Comparison of ENCODE assay signal across 8 mouse cellular contexts in the genomic region with DNA sequence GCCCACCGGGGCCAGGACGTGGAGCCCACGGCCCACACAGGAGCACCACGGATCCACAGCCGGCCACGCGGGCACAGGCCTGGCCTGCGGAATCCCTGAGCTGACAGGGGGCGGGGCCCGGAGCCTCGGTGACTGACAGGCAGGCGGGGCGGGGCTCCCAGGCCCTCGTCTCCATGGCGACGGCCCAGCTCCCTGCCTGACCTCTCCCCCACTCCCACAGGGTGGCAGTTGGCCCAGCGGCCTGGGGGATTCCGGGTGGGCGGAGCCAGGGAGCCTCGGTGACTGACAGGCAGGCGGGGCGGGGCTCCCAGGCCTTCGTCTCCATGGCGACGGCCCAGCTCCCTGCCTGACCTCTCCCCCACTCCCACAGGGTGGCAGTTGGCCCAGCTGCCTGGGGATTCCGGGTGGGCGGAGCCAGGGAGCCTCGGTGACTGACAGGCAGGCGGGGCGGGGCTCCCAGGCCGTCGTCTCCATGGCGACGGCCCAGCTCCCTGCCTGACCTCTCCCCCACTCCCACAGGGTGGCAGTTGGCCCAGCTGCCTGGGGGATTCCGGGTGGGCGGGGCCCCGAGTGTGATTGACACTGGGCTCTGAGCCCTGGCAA. TPM values are rescaled to one million over a fixed set of nuclear protein-coding genes. Genes with fewer than 3 reads are reported as not detected.
DNase-seq lines count a peak whose midpoint lies in the region; ATAC-seq and TF ChIP-seq lines count a peak whose summit lies in the region.
"Not testable (repeated sequence)": the region's sequence is repeated elsewhere in the genome, so short reads cannot be mapped to it uniquely, and the experiment has no call there.

No protein-coding gene starts in this region.

- H3K9me3 ChIP-seq in embryonic facial prominence, embryonic 13.5 days; limb, embryonic 12.5 days; midbrain, embryonic 15.5 days: not testable (repeated sequence)

- not testable (repeated sequence) for H3K36me3 ChIP-seq in embryonic facial prominence, embryonic 13.5 days; kidney, adult 2 months (ENCODE audit: control insufficient read depth, insufficient read depth, low read length); limb, embryonic 12.5 days; midbrain, embryonic 15.5 days (replicated peaks); spleen, adult 2 months (ENCODE audit: control insufficient read depth, insufficient read depth, low read length)

- H3K27ac ChIP-seq in embryonic facial prominence, embryonic 13.5 days = peak overlapping the region; percentile 57; the same call in 1 of the 2 replicates
- not testable (repeated sequence) for H3K27ac ChIP-seq in kidney, adult 2 months (ENCODE audit: insufficient read depth, low read depth, low read length); limb, embryonic 12.5 days
- peak overlapping the region; percentile 63; the same call in 1 of the 2 replicates for H3K27ac ChIP-seq in midbrain, embryonic 15.5 days
- peak overlapping the region; percentile 81 for H3K27ac ChIP-seq in spleen, adult 2 months (ENCODE audit: insufficient read depth, low read length)

- not testable (repeated sequence) for TF ChIP-seq CTCF in kidney, adult 2 months (conservative IDR thresholded peaks at IDR 0.05; ENCODE audit: insufficient read depth, insufficient read length, low read depth, low read length); spleen, adult 2 months (IDR thresholded peaks at IDR 0.05; ENCODE audit: extremely low read depth, insufficient read depth, insufficient read length, insufficient replicate concordance)

- H3K4me2 ChIP-seq in embryonic facial prominence, embryonic 13.5 days = peak overlapping the region; percentile 69
- H3K4me2 ChIP-seq in limb, embryonic 12.5 days = peak overlapping the region; percentile 49; the same call in 1 of the 2 replicates
- H3K4me2 ChIP-seq in midbrain, embryonic 15.5 days = peak overlapping the region; percentile 45

- peak overlapping the region; percentile 42 for H3K4me3 ChIP-seq in embryonic facial prominence, embryonic 13.5 days
- H3K4me3 ChIP-seq in kidney, adult 2 months (ENCODE audit: insufficient read depth, low read depth, low read length) = peak overlapping the region; percentile 36; the same call in 1 of the 2 replicates
- not testable (repeated sequence) for H3K4me3 ChIP-seq in limb, embryonic 12.5 days (replicated peaks)
- H3K4me3 ChIP-seq in midbrain, embryonic 15.5 days = peak overlapping the region; percentile 31
- H3K4me3 ChIP-seq in spleen, adult 2 months (ENCODE audit: extremely low read depth, insufficient read depth, insufficient read length) = peak overlapping the region; percentile 60

- peak overlapping the region; percentile 54; the same call in 1 of the 2 replicates for H3K9ac ChIP-seq in embryonic facial prominence, embryonic 13.5 days
- not testable (repeated sequence) for H3K9ac ChIP-seq in limb, embryonic 12.5 days (replicated peaks); midbrain, embryonic 15.5 days

- TF ChIP-seq POLR2A in kidney, adult 2 months (IDR thresholded peaks at IDR 0.05; ENCODE audit: low read depth, low read length); spleen, adult 2 months (IDR thresholded peaks at IDR 0.05; ENCODE audit: low read depth, low read length): not testable (repeated sequence)

- WGBS in embryonic facial prominence, embryonic 13.5 days = 0% methylated on average over 6 of the region's 37 CpGs
- 3% methylated on average over 8 of the region's 37 CpGs for WGBS in kidney, adult 2 months
- no CpG with 5 or more reads among the region's 37 CpGs for WGBS in limb, embryonic 12.5 days
- WGBS in midbrain, embryonic 15.5 days = 0% methylated on average over 7 of the region's 37 CpGs
- 3% methylated on average over 18 of the region's 37 CpGs for WGBS in spleen, adult 2 months

- H3K4me1 ChIP-seq in embryonic facial prominence, embryonic 13.5 days; kidney, adult 2 months (ENCODE audit: control insufficient read depth, insufficient read depth, low read length); limb, embryonic 12.5 days (replicated peaks); midbrain, embryonic 15.5 days; spleen, adult 2 months (ENCODE audit: control insufficient read depth, insufficient read depth, insufficient read length): not testable (repeated sequence)

- ATAC-seq in embryonic facial prominence, embryonic 13.5 days (ENCODE audit: insufficient number of reproducible peaks, insufficient read depth, low FRiP score, low TSS enrichment, low read depth) = peak; percentile 74; the same call in 1 of the 2 replicates
- peak; percentile 74 for ATAC-seq in limb, embryonic 12.5 days (ENCODE audit: insufficient number of reproducible peaks, insufficient read depth, low FRiP score, low TSS enrichment, low read depth)
- peak; percentile 91 for ATAC-seq in midbrain, embryonic 15.5 days (replicated peaks)

- peak; percentile 96 for DNase-seq in 3134 (ENCODE audit: extremely low read depth, insufficient read length, low spot score)
- peak; percentile 100 for DNase-seq in adrenal gland, postnatal 36 days
- DNase-seq in heart, adult 18-20 months = peak; percentile 100
- DNase-seq in kidney, adult 2 months = peak; percentile 100
- peak; percentile 100 for DNase-seq in spleen, adult 2 months (ENCODE audit: low read depth in 1 of 2, low spot score in 2 of 2)

- not testable (repeated sequence) for H3K27me3 ChIP-seq in embryonic facial prominence, embryonic 13.5 days; kidney, adult 2 months (replicated peaks; ENCODE audit: control insufficient read depth, insufficient read depth, low read length); limb, embryonic 12.5 days; midbrain, embryonic 15.5 days (replicated peaks); spleen, adult 2 months (ENCODE audit: control insufficient read depth, insufficient read depth, low read length)

RNA-seq across cellular contexts. Expression of gene Gm21887, which starts 11.5 kb away (rescaled TPM):
- 100 to 1,000 TPM; 159 to 258 TPM for total RNA-seq in adrenal gland, postnatal 36 days (2021)
- 188 and 256 TPM in 2 replicates for polyA plus RNA-seq in embryonic facial prominence, embryonic 13.5 days (2015; fragmentation: Nextera tagmentation; extraction: Ambion mirVana)
- total RNA-seq in heart, adult 18-20 months (2021) = 10 to 100 TPM; 43.1 to 43.4 TPM
- polyA plus RNA-seq in kidney, adult 2 months (2012; rRNA removed) = 108 and 184 TPM in 2 replicates
- polyA plus RNA-seq in limb, embryonic 12.5 days (2016; fragmentation: Nextera tagmentation; extraction: Ambion mirVana) = 190 and 276 TPM in 2 replicates
- polyA plus RNA-seq in midbrain, embryonic 15.5 days (2015; fragmentation: Nextera tagmentation; extraction: Ambion mirVana) = 187 and 227 TPM in 2 replicates
- 605 and 1,690 TPM in 2 replicates for polyA plus RNA-seq in spleen, adult 2 months (2012; rRNA removed)
